In the genomic region with DNA sequence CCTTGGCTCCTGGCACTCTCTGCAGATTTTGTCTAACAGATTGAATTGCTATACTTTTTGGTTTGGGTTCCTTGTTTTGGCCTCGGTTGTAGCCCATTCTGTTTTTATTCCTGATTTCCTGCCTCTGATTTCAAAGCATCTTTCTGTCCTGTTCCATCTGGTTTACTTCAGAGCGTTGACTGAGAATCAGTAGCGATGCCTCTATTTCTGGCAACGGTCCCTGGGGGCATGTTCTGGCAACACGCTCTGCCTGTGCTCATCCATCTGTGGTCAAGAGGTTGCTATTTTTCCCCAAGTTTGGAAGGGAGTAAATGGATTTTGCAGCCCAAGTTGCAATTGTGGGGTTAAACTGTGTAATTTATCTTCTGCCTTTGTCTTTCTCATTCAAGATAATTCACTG, we compare ENCODE assay signal across 13 mouse cellular contexts. TPM values are rescaled to one million over a fixed set of nuclear protein-coding genes. Genes with fewer than 3 reads are reported as not detected.
DNase-seq lines count a peak whose midpoint lies in the region; ATAC-seq and TF ChIP-seq lines count a peak whose summit lies in the region.
"Had no signal": no experiment of that assay in that cellular context is flagged by ENCODE, and none has a peak within 500 bp of the region (broad histone marks: within the 10 kb centered on the region; RNA-seq: fewer than 3 reads in every experiment).

No protein-coding gene starts in this region.

- no peak for ATAC-seq in midbrain, postnatal 0 days (ENCODE audit: low FRiP score)
- ATAC-seq in midbrain, embryonic 16.5 days, result no peak
- ATAC-seq in embryonic facial prominence, embryonic 14.5 days (ENCODE audit: low read depth), result 0 out of 2 replicates have a peak, but pooled peaks have one; percentile 18
- ATAC-seq in activated CD4-positive, CD25-positive, alpha-beta regulatory T cell, adult 4 months, result no peak
- ATAC-seq: inflammation-experienced regulatory T-cells, adult 6 months had no signal

- H3K36me3 ChIP-seq in midbrain, postnatal 0 days (ENCODE audit: insufficient read depth, low read length), result no peaks in the 10 kb centered on the region
- no peaks in the 10 kb centered on the region for H3K36me3 ChIP-seq in midbrain, embryonic 16.5 days (ENCODE audit: control insufficient read depth, insufficient read depth, low read length)
- no peaks in the 10 kb centered on the region for H3K36me3 ChIP-seq in embryonic facial prominence, embryonic 14.5 days (ENCODE audit: control insufficient read depth, insufficient read depth, low read length)
- H3K36me3 ChIP-seq: liver, embryonic 15.5 days had no signal

- H3K27ac ChIP-seq in midbrain, postnatal 0 days (ENCODE audit: low read depth, low read length), result no peak overlapping the region
- H3K27ac ChIP-seq in midbrain, embryonic 16.5 days (ENCODE audit: low read length), result no peak overlapping the region
- H3K27ac ChIP-seq in embryonic facial prominence, embryonic 14.5 days (replicated peaks; ENCODE audit: low read depth, low read length), result no peak overlapping the region
- H3K27ac ChIP-seq: liver, embryonic 15.5 days had no signal

- DNase-seq in adrenal gland, adult 2 months, result peak; percentile 18
- no peak for DNase-seq in adrenal gland, adult 18-20 months (ENCODE audit: low spot score in 2 of 2)
- DNase-seq in midbrain, postnatal 0 days (ENCODE audit: low spot score), result peak; percentile 39
- peak; percentile 78 for DNase-seq in cerebellum, adult 9-10 months
- peak; percentile 67 for DNase-seq in embryonic facial prominence, embryonic 14.5 days (ENCODE audit: low spot score)
- DNase-seq in right cerebral cortex, postnatal 4 days, result no peak
- DNase-seq: heart, adult 11 months; right cerebral cortex, adult 18-20 months; thymus, postnatal 36 days had no signal

- H3K9ac ChIP-seq in midbrain, postnatal 0 days (replicated peaks; ENCODE audit: low read length, poor library complexity, severe bottlenecking), result no peak overlapping the region
- no peak overlapping the region for H3K9ac ChIP-seq in midbrain, embryonic 16.5 days (ENCODE audit: low read depth, low read length)
- no peak overlapping the region for H3K9ac ChIP-seq in embryonic facial prominence, embryonic 14.5 days (ENCODE audit: low read depth, low read length)
- H3K9ac ChIP-seq: liver, embryonic 15.5 days had no signal

- H3K27me3 ChIP-seq in midbrain, postnatal 0 days (ENCODE audit: insufficient read depth, low read length), result no peaks in the 10 kb centered on the region; the same call in 1 of the 2 replicates
- H3K27me3 ChIP-seq in midbrain, embryonic 16.5 days (ENCODE audit: control insufficient read depth, insufficient read depth, low read depth, low read length), result no peaks in the 10 kb centered on the region; the same call in 1 of the 2 replicates
- H3K27me3 ChIP-seq in embryonic facial prominence, embryonic 14.5 days (replicated peaks; ENCODE audit: control insufficient read depth, insufficient read depth, low read length), result no peaks in the 10 kb centered on the region
- H3K27me3 ChIP-seq: liver, embryonic 15.5 days had no signal

- WGBS in midbrain, postnatal 0 days, result 71% methylated on average over 5 of the region's 5 CpGs
- WGBS in midbrain, embryonic 16.5 days, result 76% methylated on average over 5 of the region's 5 CpGs
- WGBS in embryonic facial prominence, embryonic 14.5 days, result 15% methylated on average over 5 of the region's 5 CpGs

- H3K9me3 ChIP-seq in midbrain, postnatal 0 days (ENCODE audit: low read length), result no peaks in the 10 kb centered on the region
- no peaks in the 10 kb centered on the region for H3K9me3 ChIP-seq in midbrain, embryonic 16.5 days (replicated peaks; ENCODE audit: control insufficient read depth, low read length, poor library complexity, severe bottlenecking)
- no peaks in the 10 kb centered on the region for H3K9me3 ChIP-seq in embryonic facial prominence, embryonic 14.5 days (ENCODE audit: control insufficient read depth, low read length)
- H3K9me3 ChIP-seq: liver, embryonic 15.5 days had no signal

- H3K4me1 ChIP-seq in midbrain, postnatal 0 days (ENCODE audit: insufficient read depth, low read length), result no peaks in the 10 kb centered on the region
- no peaks in the 10 kb centered on the region for H3K4me1 ChIP-seq in midbrain, embryonic 16.5 days (ENCODE audit: control insufficient read depth, insufficient read depth, low read length)
- H3K4me1 ChIP-seq in embryonic facial prominence, embryonic 14.5 days (ENCODE audit: control insufficient read depth, insufficient read depth, low read length), result peaks cover 4% of the 10 kb centered on the region; the same call in 1 of the 2 replicates
- H3K4me1 ChIP-seq: liver, embryonic 15.5 days had no signal

- H3K4me3 ChIP-seq in midbrain, postnatal 0 days (ENCODE audit: low read depth, low read length), result no peak overlapping the region
- H3K4me3 ChIP-seq in midbrain, embryonic 16.5 days (ENCODE audit: low read depth, low read length), result no peak overlapping the region
- no peak overlapping the region for H3K4me3 ChIP-seq in embryonic facial prominence, embryonic 14.5 days (ENCODE audit: low read depth, low read length)
- H3K4me3 ChIP-seq: liver, embryonic 15.5 days had no signal

- no peak overlapping the region for H3K4me2 ChIP-seq in midbrain, postnatal 0 days (ENCODE audit: low read depth, low read length, poor library complexity, severe bottlenecking)
- H3K4me2 ChIP-seq in midbrain, embryonic 16.5 days (ENCODE audit: low read length), result no peak overlapping the region
- H3K4me2 ChIP-seq in embryonic facial prominence, embryonic 14.5 days (ENCODE audit: low read depth, low read length), result no peak overlapping the region
- H3K4me2 ChIP-seq: liver, embryonic 15.5 days had no signal

- no peak for TF ChIP-seq CTCF in midbrain, postnatal 0 days (IDR thresholded peaks at IDR 0.05)

RNA-seq across cellular contexts. Expression of a gene that starts 23.3 kb away (rescaled TPM):
- 100 to 1,000 TPM in 1 of 2 experiments, 10 to 100 TPM in 1; 78.9 to 107 TPM for total RNA-seq in adrenal gland, adult 2 months (2021)
- 145 and 147 TPM in 2 replicates for polyA plus RNA-seq in adrenal gland, adult 2 months (2012; rRNA removed)
- 100 to 1,000 TPM in 1 of 2 experiments, 10 to 100 TPM in 1; 89.7 to 103 TPM for total RNA-seq in adrenal gland, adult 18-20 months (2021)
- 45.6 and 60.1 TPM in 2 replicates for total RNA-seq in midbrain, postnatal 0 days (2014; rRNA removed)
- 247 and 253 TPM in 2 replicates for polyA plus RNA-seq in midbrain, postnatal 0 days (2015; fragmentation: Nextera tagmentation; extraction: Ambion mirVana)
- polyA plus RNA-seq in midbrain, embryonic 16.5 days (2015; fragmentation: Nextera tagmentation; extraction: Ambion mirVana), result 265 and 266 TPM in 2 replicates
- 223 and 226 TPM in 2 replicates for polyA plus RNA-seq in embryonic facial prominence, embryonic 14.5 days (2014; fragmentation: Nextera tagmentation; extraction: Ambion mirVana)
- 100 to 1,000 TPM; 217 to 220 TPM for polyA plus RNA-seq in activated CD4-positive, CD25-positive, alpha-beta regulatory T cell, adult 4 months (2017; shearing (Covaris generic))

RNA-seq across cellular contexts. Expression of a gene that starts 50.2 kb away (rescaled TPM):
- total RNA-seq in adrenal gland, adult 2 months (2021), result 10 to 100 TPM; 49.6 to 69.6 TPM
- polyA plus RNA-seq in adrenal gland, adult 2 months (2012; rRNA removed), result 5.7 and 6.6 TPM in 2 replicates
- total RNA-seq in adrenal gland, adult 18-20 months (2021), result 10 to 100 TPM; 65.9 to 92.5 TPM
- 20.9 and 23.9 TPM in 2 replicates for total RNA-seq in midbrain, postnatal 0 days (2014; rRNA removed)
- 27.7 and 29.7 TPM in 2 replicates for polyA plus RNA-seq in midbrain, postnatal 0 days (2015; fragmentation: Nextera tagmentation; extraction: Ambion mirVana)
- 28.8 and 31.6 TPM in 2 replicates for polyA plus RNA-seq in midbrain, embryonic 16.5 days (2015; fragmentation: Nextera tagmentation; extraction: Ambion mirVana)
- 81.5 and 85.1 TPM in 2 replicates for polyA plus RNA-seq in embryonic facial prominence, embryonic 14.5 days (2014; fragmentation: Nextera tagmentation; extraction: Ambion mirVana)
- 10 to 100 TPM; 23.0 to 29.5 TPM for polyA plus RNA-seq in activated CD4-positive, CD25-positive, alpha-beta regulatory T cell, adult 4 months (2017; shearing (Covaris generic))

Comparison
In these comparisons a context has a peak if more than half of its experiments do, and no peak if none do; other contexts are left out.
1. DNase-seq: peak in adrenal gland, adult 2 months (single experiment), midbrain, postnatal 0 days (single experiment), cerebellum, adult 9-10 months (single experiment) and embryonic facial prominence, embryonic 14.5 days (single experiment); none in adrenal gland, adult 18-20 months (0 of 2) and right cerebral cortex, postnatal 4 days (single experiment).